Mouse (Mus musculus) midbrain, embryonic 11.5 days (tissue): ENCODE data around the gene Qrfp. TPM values are rescaled to one million over a fixed set of nuclear protein-coding genes. Genes with fewer than 3 reads are reported as not detected.

Experiments used
- ATAC-seq: fragments of 200-750 bp; cut with Nextera tagmentation; 2 replicates; pipeline ENCODE4 v1.8.0; 2017; ENCODE audit warnings: moderate TSS enrichment, moderate library complexity; ENCODE audit not compliant: low FRiP score
- DNase-seq: peaks from one replicate; pipeline ENCODE4 v3.0.0; 2015; ENCODE audit warnings: low spot score; ENCODE audit errors: missing footprints
- H3K27ac ChIP-seq: fragments of 300-500 bp; sonication (generic); 2 replicates; pipeline ENCODE4 v1.5.1; 2014; ENCODE audit warnings: low read depth, low read length
- H3K27me3 ChIP-seq: fragments of 300-500 bp; sonication (generic); 2 replicates; pipeline ENCODE4 v1.6.1; 2014; ENCODE audit warnings: mild to moderate bottlenecking, low read length, moderate library complexity, mixed read lengths; ENCODE audit not compliant: control insufficient read depth, insufficient read depth
- H3K36me3 ChIP-seq: fragments of 300-500 bp; sonication (generic); 2 replicates; pipeline ENCODE4 v1.6.1; 2014; ENCODE audit warnings: mild to moderate bottlenecking, low read length, moderate library complexity, mixed read lengths; ENCODE audit not compliant: control insufficient read depth, insufficient read depth
- H3K4me1 ChIP-seq: fragments of 300-500 bp; sonication (generic); 2 replicates; pipeline ENCODE4 v1.6.1; 2014; ENCODE audit warnings: low read length; ENCODE audit not compliant: control insufficient read depth, insufficient read depth
- H3K4me2 ChIP-seq: fragments of 300-500 bp; sonication (generic); 2 replicates; pipeline ENCODE4 v1.6.1; 2014; ENCODE audit warnings: mild to moderate bottlenecking, moderate library complexity
- H3K4me3 ChIP-seq: fragments of 300-500 bp; sonication (generic); 2 replicates; pipeline ENCODE4 v1.5.1; 2014; ENCODE audit warnings: low read depth, low read length
- H3K9ac ChIP-seq: fragments of 300-500 bp; sonication (generic); 2 replicates; pipeline ENCODE4 v1.6.1; 2014; ENCODE audit warnings: low read length
- H3K9me3 ChIP-seq: fragments of 300-500 bp; sonication (generic); 2 replicates; pipeline ENCODE4 v1.6.1; 2016; ENCODE audit warnings: low read length; ENCODE audit not compliant: control insufficient read depth
- WGBS: fragments of 180-500 bp; shearing (Covaris S2); extraction: QIAGEN DNeasy Blood & Tissue Kit; methylation state at CpG from one replicate; pipeline ENCODE4 v1.1.7; 2014; 5-methylcytosine and 5-hydroxymethylcytosine counted together
- polyA plus RNA-seq: library from polyadenylated mRNA; unstranded; fragments of >200 nt; fragmentation: Nextera tagmentation; extraction: Ambion mirVana; gene quantifications from 2 replicates; pipeline ENCODE4 v1.2.1, GENCODE M21; 2014

Qrfp gene
- polyA plus RNA-seq, 1 experiment from 2014 or later = 0.11 TPM

- Histone ChIP-seq H3K4me2 (no peak overlapping the region), H3K9ac (no peak overlapping the region), H3K9me3 (no peaks in the 10 kb centered on the region), H3K27me3 (no peaks in the 10 kb centered on the region; the same call in 1 of the 2 replicates), H3K27ac (no peak overlapping the region), H3K4me3 (no peak overlapping the region), H3K4me1 (peaks cover 25% of the 10 kb centered on the region), H3K36me3 (no peaks in the 10 kb centered on the region)
- no peak for ATAC-seq
- 66% methylated on average over 13 of the region's 15 CpGs for WGBS
- DNase-seq = peak; percentile 92
Observed at GRCm38 (mm10) chr2:31823933-31824730, 13.8 kb upstream of the Qrfp start.

- peak overlapping the region; percentile 35 for H3K9ac ChIP-seq
- H3K4me1 ChIP-seq = peaks cover 22% of the 10 kb centered on the region
- H3K36me3 ChIP-seq = no peaks in the 10 kb centered on the region
- H3K4me3 ChIP-seq = peak overlapping the region; percentile 21
- H3K4me2 ChIP-seq = peak overlapping the region; percentile 49
- ATAC-seq (peak; percentile 86), DNase-seq (peak; percentile 97)
- H3K9me3 ChIP-seq = no peaks in the 10 kb centered on the region
- H3K27me3 ChIP-seq = no peaks in the 10 kb centered on the region; the same call in 1 of the 2 replicates
- H3K27ac ChIP-seq = peak overlapping the region; percentile 7
- 18% methylated on average over 39 of the region's 39 CpGs for WGBS
Observed at GRCm38 (mm10) chr2:31822524-31823371, 12.4 kb upstream of the Qrfp start.

- no peak overlapping the region for H3K4me3 ChIP-seq
- no peak overlapping the region for H3K27ac ChIP-seq
- H3K9me3 ChIP-seq = no peaks in the 10 kb centered on the region
- H3K4me2 ChIP-seq = no peak overlapping the region
- peak; percentile 91 for DNase-seq
- WGBS = 33% methylated on average over 5 of the region's 5 CpGs
- H3K9ac ChIP-seq = no peak overlapping the region
- H3K36me3 ChIP-seq = no peaks in the 10 kb centered on the region
- H3K4me1 ChIP-seq = peaks cover 3% of the 10 kb centered on the region
- ATAC-seq = peak; percentile 48; the same call in 1 of the 2 replicates
- no peaks in the 10 kb centered on the region for H3K27me3 ChIP-seq
Observed at GRCm38 (mm10) chr2:31815367-31815766, 5.0 kb upstream of the Qrfp start.

- WGBS = 78% methylated on average over 7 of the region's 7 CpGs
- Histone ChIP-seq H3K4me3 (no peak overlapping the region), H3K9ac (no peak overlapping the region), H3K9me3 (no peaks in the 10 kb centered on the region), H3K4me1 (peaks cover 9% of the 10 kb centered on the region), H3K27me3 (no peaks in the 10 kb centered on the region), H3K27ac (no peak overlapping the region), H3K36me3 (no peaks in the 10 kb centered on the region), H3K4me2 (no peak overlapping the region)
- ATAC-seq = no peak
- no peak for DNase-seq
Observed at GRCm38 (mm10) chr2:31814699-31815098, 4.3 kb upstream of the Qrfp start.

GRCm38 (mm10) chr2:31813641-31814040 lies 3.3 kb upstream of the Qrfp start:
- Histone ChIP-seq H3K27ac (no peak overlapping the region), H3K4me1 (peaks cover 19% of the 10 kb centered on the region), H3K4me2 (no peak overlapping the region), H3K9me3 (no peaks in the 10 kb centered on the region), H3K27me3 (no peaks in the 10 kb centered on the region), H3K9ac (no peak overlapping the region), H3K36me3 (no peaks in the 10 kb centered on the region), H3K4me3 (no peak overlapping the region)
- ATAC-seq (no peak), DNase-seq (no peak)
- WGBS = 87% methylated on average over 4 of the region's 4 CpGs

- no peak overlapping the region for H3K4me3 ChIP-seq
- WGBS = 90% methylated on average over 14 of the region's 14 CpGs
- ATAC-seq (no peak), DNase-seq (no peak)
- no peaks in the 10 kb centered on the region for H3K27me3 ChIP-seq
- no peak overlapping the region for H3K9ac ChIP-seq
- H3K9me3 ChIP-seq = no peaks in the 10 kb centered on the region
- H3K4me2 ChIP-seq = no peak overlapping the region
- no peak overlapping the region for H3K27ac ChIP-seq
- peaks cover 40% of the 10 kb centered on the region for H3K4me1 ChIP-seq
- H3K36me3 ChIP-seq = no peaks in the 10 kb centered on the region
Observed at GRCm38 (mm10) chr2:31811086-31811958, 942 bp upstream of the Qrfp start.

- Histone ChIP-seq H3K27ac (no peak overlapping the region), H3K4me3 (no peak overlapping the region), H3K36me3 (no peaks in the 10 kb centered on the region), H3K9me3 (no peaks in the 10 kb centered on the region), H3K27me3 (no peaks in the 10 kb centered on the region), H3K4me1 (peaks cover 54% of the 10 kb centered on the region), H3K4me2 (no peak overlapping the region), H3K9ac (no peak overlapping the region)
- DNase-seq (no peak), ATAC-seq (no peak)
- 56% methylated on average over 2 of the region's 2 CpGs for WGBS
Observed at GRCm38 (mm10) chr2:31809358-31809740, 1.0 kb downstream of the Qrfp start.

GRCm38 (mm10) chr2:31808410-31809357 lies 1.7 kb downstream of the Qrfp start:
- Histone ChIP-seq H3K36me3 (0 out of 2 replicates have a peak, but pooled peaks cover under 1% of the 10 kb centered on the region), H3K9ac (no peak overlapping the region), H3K4me2 (no peak overlapping the region), H3K9me3 (no peaks in the 10 kb centered on the region), H3K4me3 (no peak overlapping the region), H3K27ac (no peak overlapping the region; the same call in 1 of the 2 replicates), H3K4me1 (peaks cover 54% of the 10 kb centered on the region), H3K27me3 (no peaks in the 10 kb centered on the region)
- DNase-seq (no peak), ATAC-seq (no peak)
- 39% methylated on average over 28 of the region's 28 CpGs for WGBS
